Mouse (Mus musculus): ENCODE results near the gene Zfyve21. TPM values are rescaled to one million over a fixed set of nuclear protein-coding genes. Genes with fewer than 3 reads are reported as not detected.

Gene Zfyve21
- polyA plus RNA-seq, 1 experiment from 2014 or later = 88.6 TPM

DNA sequence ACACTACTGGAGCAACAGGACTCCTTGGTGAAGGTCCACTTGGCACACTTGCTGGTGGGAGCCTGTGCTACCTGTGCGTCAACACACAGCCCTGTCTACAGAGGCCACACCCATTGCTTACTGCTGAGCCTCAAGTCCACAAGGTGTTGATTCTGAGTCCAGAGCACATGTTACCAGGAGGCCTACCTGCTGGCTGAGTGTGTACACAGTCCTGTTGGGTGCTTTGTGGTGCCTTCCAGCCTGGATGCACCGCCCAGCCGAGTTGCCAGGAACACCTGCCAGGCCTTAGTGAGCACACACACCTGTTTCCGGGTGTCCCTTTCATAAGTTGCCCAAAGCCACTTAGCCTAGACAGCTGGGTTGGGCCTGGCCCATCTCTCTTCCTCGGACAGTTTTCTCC, 10.4 kb upstream of the Zfyve21 start:
- Histone ChIP-seq H3K4me1 (replicated peaks) (no peaks in the 10 kb centered on the region), H3K9ac (replicated peaks) (no peak overlapping the region), H3K4me2 (no peak overlapping the region), H3K27ac (no peak overlapping the region), H3K36me3 (peaks cover 96% of the 10 kb centered on the region), H3K9me3 (no peaks in the 10 kb centered on the region), H3K4me3 (replicated peaks) (no peak overlapping the region), H3K27me3 (no peaks in the 10 kb centered on the region)
- ATAC-seq (ENCODE audit: insufficient number of reproducible peaks, insufficient read depth, low FRiP score, low TSS enrichment, low read depth) = no peak
- WGBS = 89% methylated on average over 5 of the region's 5 CpGs

DNA sequence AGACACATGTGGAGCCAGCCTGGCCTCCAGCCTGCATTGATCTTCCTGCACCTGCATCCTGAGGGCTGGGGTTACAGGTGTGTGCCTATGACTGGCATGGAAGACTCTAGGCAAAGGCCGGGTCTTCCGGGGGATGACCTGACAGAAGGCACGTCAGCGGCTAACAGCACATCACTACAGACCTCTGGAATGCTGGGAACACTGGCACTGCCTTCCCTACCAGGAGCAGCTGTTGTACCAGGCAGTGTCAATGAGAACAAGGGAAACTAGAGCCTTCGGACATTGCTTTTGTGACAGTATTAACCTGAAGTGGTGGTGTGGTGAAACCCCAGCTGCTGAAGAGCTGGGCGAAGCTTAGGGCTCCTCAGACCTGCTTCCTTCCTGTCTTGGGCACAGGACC, 5.2 kb upstream of the Zfyve21 start:
- Histone ChIP-seq H3K9me3 (no peaks in the 10 kb centered on the region), H3K4me1 (replicated peaks) (peaks cover 27% of the 10 kb centered on the region), H3K27me3 (no peaks in the 10 kb centered on the region), H3K9ac (replicated peaks) (no peak overlapping the region), H3K36me3 (peaks cover 72% of the 10 kb centered on the region), H3K27ac (no peak overlapping the region), H3K4me2 (no peak overlapping the region), H3K4me3 (replicated peaks) (no peak overlapping the region)
- 91% methylated on average over 6 of the region's 6 CpGs for WGBS
- no peak for ATAC-seq (ENCODE audit: insufficient number of reproducible peaks, insufficient read depth, low FRiP score, low TSS enrichment, low read depth)

DNA sequence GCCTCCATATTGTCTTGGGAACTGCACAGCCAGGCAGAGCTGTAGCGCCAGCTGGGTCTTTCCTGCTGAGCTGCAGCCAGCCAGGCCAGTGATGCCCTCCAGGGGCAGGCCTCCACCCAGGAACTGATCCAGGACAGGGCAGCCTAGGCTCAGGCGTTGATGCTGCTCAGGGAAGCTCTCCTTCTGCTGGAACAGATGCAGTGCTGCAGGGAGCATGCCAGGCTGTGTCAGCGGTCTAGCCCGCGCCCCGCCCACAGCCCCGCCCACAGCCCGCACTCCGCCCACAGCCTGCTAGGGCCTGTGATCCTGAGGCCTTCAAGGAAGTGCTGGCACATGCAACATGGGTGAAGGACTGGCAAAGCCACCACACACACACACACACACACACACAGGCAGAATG, 4.2 kb upstream of the Zfyve21 start:
- H3K4me3 ChIP-seq (replicated peaks) = no peak overlapping the region

DNA sequence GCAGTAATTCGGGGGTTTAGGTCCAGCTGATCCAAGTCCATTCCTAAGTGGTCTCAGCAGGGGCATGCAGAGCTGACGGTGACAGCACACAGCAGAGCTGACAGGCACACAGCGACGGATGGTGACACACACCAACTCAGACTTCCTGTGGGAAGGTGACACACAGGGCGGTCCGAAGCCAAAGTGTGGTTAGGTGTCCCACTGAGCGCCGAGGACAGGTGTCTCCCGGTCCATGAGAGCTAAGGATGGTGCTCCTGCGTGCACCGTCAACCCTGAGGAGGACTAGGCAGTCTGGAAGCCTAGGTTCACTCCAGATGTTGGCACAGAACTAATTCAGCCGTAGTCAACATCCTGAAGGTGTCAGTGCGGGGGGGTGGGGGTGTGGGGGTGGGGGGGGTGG, 1.9 kb upstream of the Zfyve21 start:
- H3K4me1 ChIP-seq (replicated peaks) = peaks cover 48% of the 10 kb centered on the region
- no peaks in the 10 kb centered on the region for H3K27me3 ChIP-seq
- 91% methylated on average over 13 of the region's 13 CpGs for WGBS
- H3K36me3 ChIP-seq = peaks cover 39% of the 10 kb centered on the region
- no peak for ATAC-seq (ENCODE audit: insufficient number of reproducible peaks, insufficient read depth, low FRiP score, low TSS enrichment, low read depth)
- H3K4me3 ChIP-seq (replicated peaks) = no peak overlapping the region; the same call in 1 of the 2 replicates
- H3K9ac ChIP-seq (replicated peaks) = no peak overlapping the region
- no peak overlapping the region for H3K27ac ChIP-seq
- H3K9me3 ChIP-seq = no peaks in the 10 kb centered on the region
- H3K4me2 ChIP-seq = 0 out of 2 replicates have a peak overlapping the region, but pooled peaks have one; percentile 84

More for the DNA sequence above, 4.2 kb upstream of the Zfyve21 start:
- peak overlapping the region; percentile 25; the same call in 1 of the 2 replicates for H3K27ac ChIP-seq
- WGBS = 4% methylated on average over 7 of the region's 9 CpGs
- peaks cover 28% of the 10 kb centered on the region for H3K4me1 ChIP-seq (replicated peaks)
- H3K27me3 ChIP-seq = no peaks in the 10 kb centered on the region
- H3K9ac ChIP-seq (replicated peaks) = peak overlapping the region; percentile 23; the same call in 1 of the 2 replicates
- peak; percentile 7; the same call in 1 of the 2 replicates for ATAC-seq (ENCODE audit: insufficient number of reproducible peaks, insufficient read depth, low FRiP score, low TSS enrichment, low read depth)
- H3K36me3 ChIP-seq = peaks cover 62% of the 10 kb centered on the region
- H3K9me3 ChIP-seq = no peaks in the 10 kb centered on the region
- peak overlapping the region; percentile 13 for H3K4me2 ChIP-seq

DNA sequence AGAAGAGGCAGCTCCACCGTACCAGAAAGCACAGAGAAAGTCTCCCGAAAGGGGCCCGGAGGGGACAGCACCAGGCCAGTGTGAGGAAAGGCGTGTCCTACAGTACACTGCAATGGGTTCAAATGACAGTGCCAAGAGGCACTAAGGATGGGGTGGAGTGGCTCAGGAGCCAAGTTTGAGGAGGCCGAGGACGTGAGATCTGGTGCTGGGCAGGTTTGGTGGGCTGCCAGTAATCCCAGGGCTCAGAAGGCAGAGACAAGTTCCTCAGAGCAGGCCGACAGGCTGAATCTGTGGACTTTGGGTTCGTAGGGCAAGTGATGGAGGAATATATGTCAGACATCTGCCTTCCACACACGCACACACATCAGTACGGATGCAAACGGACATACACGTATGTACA, 1.4 kb upstream of the Zfyve21 start:
- ATAC-seq (ENCODE audit: insufficient number of reproducible peaks, insufficient read depth, low FRiP score, low TSS enrichment, low read depth) = no peak
- peaks cover 35% of the 10 kb centered on the region for H3K36me3 ChIP-seq
- H3K9ac ChIP-seq (replicated peaks) = peak overlapping the region; percentile 65
- H3K27me3 ChIP-seq = no peaks in the 10 kb centered on the region
- H3K4me1 ChIP-seq (replicated peaks) = peaks cover 48% of the 10 kb centered on the region
- no peaks in the 10 kb centered on the region for H3K9me3 ChIP-seq
- peak overlapping the region; percentile 86 for H3K4me3 ChIP-seq (replicated peaks)
- WGBS = 70% methylated on average over 12 of the region's 12 CpGs
- peak overlapping the region; percentile 84 for H3K4me2 ChIP-seq
- no peak overlapping the region for H3K27ac ChIP-seq

DNA sequence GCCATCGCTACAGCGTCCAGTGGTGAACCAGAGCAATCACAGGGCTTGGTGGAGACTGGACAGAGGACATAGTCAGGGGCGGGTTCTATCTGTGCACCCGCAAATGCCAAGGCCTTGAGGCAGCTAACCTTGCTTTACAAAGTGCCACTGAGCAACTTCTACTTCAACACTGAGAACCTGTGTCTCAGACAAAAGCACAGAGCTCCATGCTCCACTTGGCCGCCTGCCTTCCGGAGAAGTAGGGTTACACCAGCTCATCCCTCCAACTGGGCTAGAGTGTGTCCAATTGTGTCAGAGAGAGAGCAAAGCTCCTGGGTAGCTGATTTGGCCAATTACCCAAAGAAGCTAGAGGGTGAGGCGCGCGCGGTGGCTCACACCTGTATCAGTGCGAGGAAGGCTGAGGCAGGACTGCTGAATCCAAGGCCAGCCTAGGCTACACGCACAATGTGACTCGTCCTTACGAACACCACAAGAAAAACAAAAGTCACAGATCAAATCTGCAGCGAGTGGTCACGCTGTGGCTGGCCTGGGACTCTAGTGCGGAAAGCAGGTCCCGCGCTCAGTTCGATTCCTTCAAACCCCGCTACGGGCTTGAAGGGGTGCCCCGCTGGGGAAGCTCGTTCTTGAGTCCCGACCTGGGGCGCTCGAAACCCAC, 732 bp upstream of the Zfyve21 start:
- H3K9me3 ChIP-seq = no peaks in the 10 kb centered on the region
- no peak for ATAC-seq (ENCODE audit: insufficient number of reproducible peaks, insufficient read depth, low FRiP score, low TSS enrichment, low read depth)
- no peaks in the 10 kb centered on the region for H3K27me3 ChIP-seq
- H3K36me3 ChIP-seq = peaks cover 34% of the 10 kb centered on the region
- H3K4me1 ChIP-seq (replicated peaks) = peaks cover 48% of the 10 kb centered on the region
- H3K4me2 ChIP-seq = peak overlapping the region; percentile 84
- peak overlapping the region; percentile 86 for H3K4me3 ChIP-seq (replicated peaks)
- no peak overlapping the region for H3K27ac ChIP-seq
- 6% methylated on average over 27 of the region's 27 CpGs for WGBS
- peak overlapping the region; percentile 65 for H3K9ac ChIP-seq (replicated peaks)

DNA sequence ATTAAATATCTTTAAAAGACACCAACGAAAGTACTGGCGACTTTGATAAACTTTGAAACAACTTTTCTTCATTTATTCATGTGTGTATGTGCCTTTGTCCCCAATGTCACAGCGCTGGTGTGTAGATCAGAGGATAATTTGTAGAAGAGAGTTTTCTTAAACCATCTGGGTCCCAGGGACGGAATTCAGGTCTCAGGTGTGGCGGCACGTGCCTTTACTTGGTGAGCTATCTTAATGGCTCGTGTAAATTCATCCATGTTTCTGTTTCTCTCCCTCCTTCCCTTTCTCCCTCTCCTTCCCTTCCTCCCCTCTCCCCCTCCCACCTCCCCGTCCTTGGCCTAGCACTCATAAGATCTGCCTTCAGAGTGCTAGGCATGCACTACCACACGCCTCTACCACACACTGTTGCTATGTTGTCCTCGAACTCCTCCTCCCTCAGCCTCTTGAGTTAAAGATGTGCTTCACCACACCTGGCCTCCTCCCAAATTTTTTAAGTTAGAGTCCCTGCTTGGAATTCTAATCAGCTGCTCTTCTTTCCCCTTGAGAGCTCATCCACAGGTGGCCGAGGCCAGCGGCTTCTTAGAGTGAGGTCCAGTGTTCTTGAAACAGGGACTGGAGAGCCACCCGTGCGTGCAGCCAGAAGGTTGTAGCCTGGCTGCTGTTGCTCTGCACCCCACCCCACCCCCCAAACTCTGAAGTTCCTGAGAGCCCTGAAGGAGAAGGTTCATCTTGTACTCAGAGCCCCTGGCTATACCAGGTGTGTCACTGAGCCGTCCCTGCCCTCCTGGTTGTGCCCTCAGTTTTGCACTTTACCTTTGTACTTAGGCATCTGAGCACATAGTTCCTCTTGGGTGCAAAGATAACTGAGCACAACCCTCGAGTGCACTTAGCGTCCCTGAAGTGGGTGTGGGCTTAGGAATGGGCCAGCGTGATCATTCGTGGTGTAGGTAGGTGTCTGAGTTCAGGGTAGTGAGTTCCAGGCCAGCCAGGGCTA, 1.1 kb downstream of the Zfyve21 start:
- Histone ChIP-seq H3K4me3 (replicated peaks) (peak overlapping the region; percentile 86), H3K9ac (replicated peaks) (peak overlapping the region; percentile 81), H3K36me3 (peaks cover 24% of the 10 kb centered on the region), H3K4me1 (replicated peaks) (peaks cover 44% of the 10 kb centered on the region), H3K27me3 (no peaks in the 10 kb centered on the region), H3K4me2 (peak overlapping the region; percentile 66), H3K27ac (peak overlapping the region; percentile 87; the same call in 1 of the 2 replicates), H3K9me3 (no peaks in the 10 kb centered on the region)
- 30% methylated on average over 19 of the region's 19 CpGs for WGBS
- no peak for ATAC-seq (ENCODE audit: insufficient number of reproducible peaks, insufficient read depth, low FRiP score, low TSS enrichment, low read depth)

DNA sequence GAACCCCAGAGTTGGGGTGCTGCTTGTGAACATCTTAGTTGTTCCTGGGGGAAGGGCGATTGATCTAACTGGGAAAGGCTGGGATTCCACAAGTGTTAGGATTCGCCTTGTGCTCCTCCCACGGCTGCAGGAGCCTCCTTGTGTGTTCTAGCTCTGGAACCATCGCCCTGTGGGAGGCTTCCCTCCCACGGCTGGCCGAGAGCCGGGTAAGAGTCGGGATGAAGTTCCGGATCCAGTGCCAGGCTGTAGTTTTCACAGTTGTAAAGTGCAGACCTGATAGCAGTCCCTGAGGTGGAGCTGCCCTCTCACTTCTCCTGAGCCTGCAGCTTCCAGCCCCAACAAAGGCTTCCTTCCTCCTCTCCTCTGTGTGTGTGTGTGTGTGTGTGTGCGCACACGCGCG, 2.6 kb downstream of the Zfyve21 start:
- Histone ChIP-seq H3K27me3 (no peaks in the 10 kb centered on the region), H3K27ac (no peak overlapping the region), H3K9me3 (no peaks in the 10 kb centered on the region), H3K9ac (replicated peaks) (0 out of 2 replicates have a peak overlapping the region, but pooled peaks have one; percentile 28), H3K4me1 (replicated peaks) (peaks cover 42% of the 10 kb centered on the region), H3K4me2 (peak overlapping the region; percentile 35), H3K4me3 (replicated peaks) (no peak overlapping the region), H3K36me3 (peaks cover 24% of the 10 kb centered on the region)
- ATAC-seq (ENCODE audit: insufficient number of reproducible peaks, insufficient read depth, low FRiP score, low TSS enrichment, low read depth) = no peak
- WGBS = 65% methylated on average over 13 of the region's 13 CpGs

DNA sequence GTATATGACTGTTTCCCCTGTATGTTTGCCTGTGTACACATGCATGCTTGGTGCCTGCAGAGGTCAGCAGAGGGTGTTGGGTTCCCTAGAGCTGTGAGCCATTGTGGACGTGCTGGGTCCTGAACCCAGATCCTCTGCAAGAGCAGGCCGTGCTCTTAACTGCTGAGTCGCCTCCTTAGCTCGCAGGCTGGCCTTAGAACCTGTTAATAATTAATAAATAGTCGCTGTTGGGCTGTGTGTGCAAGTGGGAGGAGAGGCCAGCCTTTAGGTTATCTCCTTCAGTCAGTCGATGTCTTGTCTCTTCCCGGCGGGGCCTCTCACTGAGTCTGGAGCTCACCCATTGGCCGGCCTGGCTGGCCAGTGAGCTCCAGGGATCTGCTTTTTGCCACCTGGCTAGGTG, 3.0 kb downstream of the Zfyve21 start:
- no peaks in the 10 kb centered on the region for H3K27me3 ChIP-seq
- 79% methylated on average over 9 of the region's 9 CpGs for WGBS
- H3K9me3 ChIP-seq = no peaks in the 10 kb centered on the region
- H3K4me1 ChIP-seq (replicated peaks) = peaks cover 40% of the 10 kb centered on the region
- 0 out of 2 replicates have a peak overlapping the region, but pooled peaks have one; percentile 28 for H3K9ac ChIP-seq (replicated peaks)
- peaks cover 24% of the 10 kb centered on the region for H3K36me3 ChIP-seq
- H3K4me2 ChIP-seq = peak overlapping the region; percentile 35; the same call in 1 of the 2 replicates
- H3K27ac ChIP-seq = no peak overlapping the region
- ATAC-seq (ENCODE audit: insufficient number of reproducible peaks, insufficient read depth, low FRiP score, low TSS enrichment, low read depth) = no peak
- no peak overlapping the region for H3K4me3 ChIP-seq (replicated peaks)

DNA sequence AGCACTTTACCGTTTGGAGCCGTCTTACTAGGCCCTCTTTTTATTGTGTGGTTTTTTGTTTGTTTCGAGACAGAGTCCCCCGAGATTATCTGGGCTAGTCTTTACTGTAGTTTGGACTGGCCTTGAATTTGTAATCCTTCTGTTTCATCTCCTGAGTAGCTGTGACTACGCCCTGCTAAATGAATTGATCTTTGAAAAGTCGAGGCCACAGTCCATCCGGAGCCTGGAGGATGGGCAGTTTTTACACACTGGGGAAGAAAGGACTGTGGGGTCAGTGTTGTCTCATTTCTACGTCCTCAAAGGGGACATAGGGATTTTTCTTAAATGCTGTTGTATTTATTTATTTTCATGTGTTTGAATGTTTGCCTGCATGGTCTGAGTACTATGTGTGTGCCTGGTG, 4.0 kb downstream of the Zfyve21 start:
- Histone ChIP-seq H3K9me3 (no peaks in the 10 kb centered on the region), H3K9ac (replicated peaks) (no peak overlapping the region), H3K4me3 (replicated peaks) (no peak overlapping the region), H3K27me3 (no peaks in the 10 kb centered on the region), H3K4me2 (no peak overlapping the region), H3K27ac (no peak overlapping the region), H3K4me1 (replicated peaks) (peaks cover 30% of the 10 kb centered on the region), H3K36me3 (peaks cover 29% of the 10 kb centered on the region)
- 91% methylated on average over 8 of the region's 8 CpGs for WGBS
- no peak for ATAC-seq (ENCODE audit: insufficient number of reproducible peaks, insufficient read depth, low FRiP score, low TSS enrichment, low read depth)

DNA sequence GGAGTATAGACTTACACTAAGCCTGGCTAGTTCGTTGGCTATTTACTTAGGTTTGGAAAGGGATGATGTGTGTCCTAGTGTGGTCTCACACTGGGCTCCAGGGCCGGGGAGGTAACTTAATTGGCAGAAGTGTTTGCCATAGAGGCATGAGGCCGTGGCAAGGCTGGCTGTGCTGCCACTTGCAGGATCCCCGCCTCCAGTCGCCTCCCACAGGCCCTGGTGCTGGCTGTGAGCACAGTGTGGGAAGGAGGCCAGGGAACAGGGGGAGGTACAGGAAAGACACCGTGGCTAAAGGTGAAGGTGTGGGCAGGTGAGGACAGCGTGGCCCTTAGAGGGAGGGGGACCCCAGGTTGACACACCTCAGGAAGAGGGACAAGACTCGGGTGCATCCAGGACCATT, 6.0 kb downstream of the Zfyve21 start:
- H3K4me3 ChIP-seq (replicated peaks) = no peak overlapping the region

More for the DNA sequence above, 6.0 kb downstream of the Zfyve21 start:
- Histone ChIP-seq H3K4me2 (no peak overlapping the region), H3K27me3 (no peaks in the 10 kb centered on the region), H3K27ac (no peak overlapping the region), H3K36me3 (peaks cover 49% of the 10 kb centered on the region), H3K9me3 (no peaks in the 10 kb centered on the region), H3K9ac (replicated peaks) (no peak overlapping the region), H3K4me1 (replicated peaks) (peaks cover 25% of the 10 kb centered on the region)
- no peak for ATAC-seq (ENCODE audit: insufficient number of reproducible peaks, insufficient read depth, low FRiP score, low TSS enrichment, low read depth)
- 78% methylated on average over 8 of the region's 8 CpGs for WGBS

Data from limb, embryonic 12.5 days (tissue).